Mouse (Mus musculus): Measurements from ENCODE around the gene Rtbdn.

- TF ChIP-seq CTCF (IDR thresholded peaks at IDR 0.05; ENCODE audit: borderline replicate concordance, control insufficient read depth, extremely low read depth, insufficient read depth, low read length, poor library complexity) (no peak), POLR2A (IDR thresholded peaks at IDR 0.05; ENCODE audit: control insufficient read depth, extremely low read depth, insufficient read depth, low read length, poor library complexity) (no peak)
Observed at GRCm38 (mm10) chr8:84982499-84983011, 35.8 kb downstream of the Rtbdn start.

Data from thymus, adult 2 months (tissue).